ENCODE assay signal across 21 mouse cellular contexts in the genomic region with DNA sequence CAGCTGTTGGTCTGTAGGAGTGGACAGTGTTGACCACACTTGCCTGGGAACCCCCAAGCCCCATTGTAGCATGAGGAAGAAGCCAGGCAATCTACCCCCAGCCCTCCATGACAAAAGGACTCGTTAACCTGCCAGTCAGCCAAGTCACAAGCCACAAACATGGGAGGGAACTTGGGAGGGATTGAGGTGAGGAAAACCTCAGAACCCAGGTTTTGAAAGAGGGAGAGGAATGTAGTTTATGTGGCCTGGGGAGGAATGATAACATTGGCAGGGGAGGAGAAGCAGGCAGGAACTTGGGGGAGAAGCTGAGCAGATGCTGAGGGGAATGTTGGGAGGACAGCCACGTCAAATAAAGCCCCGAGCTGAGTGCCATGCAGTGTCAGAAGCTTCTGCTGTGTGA.
DNase-seq lines count a peak whose midpoint lies in the region; ATAC-seq and TF ChIP-seq lines count a peak whose summit lies in the region.
"Had no signal": no experiment of that assay in that cellular context is flagged by ENCODE, and none has a peak within 500 bp of the region (broad histone marks: within the 10 kb centered on the region; RNA-seq: fewer than 3 reads in every experiment).

No protein-coding gene starts in this region.

- H3K4me1 ChIP-seq in heart, embryonic 10.5 days: peaks cover 71% of the 10 kb centered on the region
- H3K4me1 ChIP-seq in kidney, postnatal 0 days (replicated peaks; ENCODE audit: insufficient read depth, low read length): peaks cover 15% of the 10 kb centered on the region
- H3K4me1 ChIP-seq in limb, embryonic 10.5 days: peaks cover 54% of the 10 kb centered on the region

- no peaks in the 10 kb centered on the region for H3K9me3 ChIP-seq in heart, embryonic 10.5 days
- no peaks in the 10 kb centered on the region for H3K9me3 ChIP-seq in kidney, postnatal 0 days (replicated peaks; ENCODE audit: low read length)
- no peaks in the 10 kb centered on the region for H3K9me3 ChIP-seq in limb, embryonic 10.5 days (replicated peaks)
- H3K9me3 ChIP-seq: embryonic facial prominence, embryonic 13.5 days; forebrain, embryonic 10.5 days; heart, embryonic 15.5 days had no signal

- H3K4me3 ChIP-seq in heart, embryonic 10.5 days: no peak overlapping the region
- H3K4me3 ChIP-seq in kidney, postnatal 0 days (replicated peaks; ENCODE audit: low read depth, low read length): no peak overlapping the region
- no peak overlapping the region for H3K4me3 ChIP-seq in limb, embryonic 10.5 days
- H3K4me3 ChIP-seq: embryonic facial prominence, embryonic 13.5 days; erythroblast, embryonic 14.5 days; forebrain, embryonic 10.5 days; heart, embryonic 15.5 days had no signal

- TF ChIP-seq CTCF in kidney, postnatal 0 days (IDR thresholded peaks at IDR 0.05; ENCODE audit: low read depth): no peak

- H3K9ac ChIP-seq in kidney, postnatal 0 days (ENCODE audit: low read depth, low read length): no peak overlapping the region
- H3K9ac ChIP-seq: embryonic facial prominence, embryonic 13.5 days; heart, embryonic 15.5 days had no signal

- H3K4me2 ChIP-seq in kidney, postnatal 0 days (ENCODE audit: low read length): no peak overlapping the region
- H3K4me2 ChIP-seq: embryonic facial prominence, embryonic 13.5 days; heart, embryonic 15.5 days had no signal

- H3K27ac ChIP-seq in heart, embryonic 10.5 days: peak overlapping the region; percentile 59
- H3K27ac ChIP-seq in kidney, postnatal 0 days: no peak overlapping the region
- H3K27ac ChIP-seq in limb, embryonic 10.5 days: peak overlapping the region; percentile 56; the same call in 1 of the 2 replicates
- H3K27ac ChIP-seq: embryonic facial prominence, embryonic 13.5 days; forebrain, embryonic 10.5 days; heart, embryonic 15.5 days had no signal

- no peaks in the 10 kb centered on the region for H3K36me3 ChIP-seq in heart, embryonic 10.5 days
- H3K36me3 ChIP-seq in kidney, postnatal 0 days (ENCODE audit: insufficient read depth, low read length): 0 out of 2 replicates have a peak, but pooled peaks cover 8% of the 10 kb centered on the region
- no peaks in the 10 kb centered on the region for H3K36me3 ChIP-seq in limb, embryonic 10.5 days
- H3K36me3 ChIP-seq: embryonic facial prominence, embryonic 13.5 days; forebrain, embryonic 10.5 days; heart, embryonic 15.5 days had no signal

- H3K27me3 ChIP-seq in heart, embryonic 10.5 days (ENCODE audit: insufficient read depth, poor library complexity, severe bottlenecking): peaks cover 47% of the 10 kb centered on the region
- no peaks in the 10 kb centered on the region for H3K27me3 ChIP-seq in kidney, postnatal 0 days (ENCODE audit: insufficient read depth, low read length)
- no peaks in the 10 kb centered on the region for H3K27me3 ChIP-seq in limb, embryonic 10.5 days (ENCODE audit: low read depth, poor library complexity, severe bottlenecking)
- H3K27me3 ChIP-seq: embryonic facial prominence, embryonic 13.5 days; heart, embryonic 15.5 days had no signal

- no peak for ATAC-seq in kidney, postnatal 0 days (replicated peaks; ENCODE audit: low FRiP score, low read depth)
- peak; percentile 52 for ATAC-seq in common myeloid progenitor, adult 5-6 weeks (replicated peaks; ENCODE audit: low read depth, poor library complexity, severe bottlenecking)
- no peak for ATAC-seq in megakaryocyte, adult 5-6 weeks (ENCODE audit: poor library complexity, severe bottlenecking)
- ATAC-seq: forebrain, embryonic 16.5 days; hindbrain, embryonic 16.5 days; inflammation-experienced regulatory T-cells, adult 6 months had no signal

- WGBS in heart, embryonic 10.5 days: 29% methylated on average over 3 of the region's 3 CpGs
- 25% methylated on average over 3 of the region's 3 CpGs for WGBS in kidney, postnatal 0 days
- 42% methylated on average over 3 of the region's 3 CpGs for WGBS in limb, embryonic 10.5 days

- no peak for DNase-seq in heart, embryonic 10.5 days (ENCODE audit: low spot score)
- no peak for DNase-seq in heart, adult 8-10 months (ENCODE audit: low spot score)
- peak; percentile 61 for DNase-seq in kidney, postnatal 0 days (ENCODE audit: low spot score)
- no peak for DNase-seq in kidney, adult 9 months
- no peak for DNase-seq in limb, embryonic 10.5 days (ENCODE audit: low spot score)
- no peak for DNase-seq in right cerebral cortex, postnatal 14 days
- DNase-seq: adrenal gland, postnatal 10 days; cerebellum, adult 11 months; cerebellum, adult 8-10 months; cerebellum, postnatal 14 days; gastrocnemius, postnatal 14 days; heart, postnatal 14 days had no signal
